Comparison of ENCODE assay signal across 25 mouse cellular contexts in the genomic region with DNA sequence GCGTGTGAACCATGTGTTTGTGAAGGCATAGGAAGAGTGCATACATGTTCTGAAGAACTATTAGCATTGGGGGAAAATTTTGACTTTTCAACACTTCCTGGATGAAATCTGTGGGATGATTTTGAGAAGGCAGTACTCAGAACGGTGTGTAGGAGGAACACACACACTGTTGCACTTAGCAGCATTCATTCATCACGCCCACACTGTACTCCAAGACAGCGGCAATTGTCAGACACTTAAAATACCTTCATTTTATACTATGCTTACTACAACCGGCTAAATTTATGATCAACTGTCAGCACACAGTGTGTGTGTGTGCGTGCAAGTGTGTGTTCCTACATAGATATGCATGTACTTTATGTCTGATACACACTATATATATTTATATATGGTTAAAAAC.
DNase-seq lines count a peak whose midpoint lies in the region; ATAC-seq and TF ChIP-seq lines count a peak whose summit lies in the region.
"Had no signal": no experiment of that assay in that cellular context is flagged by ENCODE, and none has a peak within 500 bp of the region (broad histone marks: within the 10 kb centered on the region; RNA-seq: fewer than 3 reads in every experiment).

No protein-coding gene starts in this region.

- H3K4me3 ChIP-seq in lung, adult 2 months (replicated peaks; ENCODE audit: extremely low read depth, low read depth, low read length) = no peak overlapping the region
- H3K4me3 ChIP-seq: embryonic facial prominence, embryonic 12.5 days; forebrain, embryonic 15.5 days; hindbrain, embryonic 12.5 days; neural tube, embryonic 15.5 days had no signal

- no peak for TF ChIP-seq POLR2A in lung, adult 2 months (IDR thresholded peaks at IDR 0.05; ENCODE audit: borderline replicate concordance, extremely low read depth, low read depth, low read length)

- no peak for DNase-seq in frontal cortex, postnatal 14 days (ENCODE audit: low spot score in 2 of 2)
- DNase-seq in right cerebral cortex, adult 2 months (ENCODE audit: low spot score in 2 of 2) = peak; percentile 62 to 70
- DNase-seq in right cerebral cortex, postnatal 14 days = no peak
- DNase-seq in left cerebral cortex, postnatal 25 days (ENCODE audit: low spot score in 2 of 2) = peak; percentile 42 to 80
- peak; percentile 64 for DNase-seq in telencephalon, adult 2 months (ENCODE audit: low read depth, low spot score)
- DNase-seq in lung, adult 2 months = no peak
- no peak for DNase-seq in heart, adult 9 months (ENCODE audit: low spot score in 2 of 2)
- DNase-seq: adrenal gland, adult 8-10 months; cerebellum, adult 9-11 months; embryo, embryonic 11 days; heart, postnatal 36 days; kidney, postnatal 14 days; liver; lung, embryonic 14.5 days; lung, postnatal 14 days; midbrain, embryonic 14.5 days; retina, postnatal 1 day; thymus, adult 2 months; thymus, postnatal 36 days had no signal

- H3K4me1 ChIP-seq in lung, adult 2 months (ENCODE audit: control insufficient read depth, insufficient read depth, low read length) = no peaks in the 10 kb centered on the region
- H3K4me1 ChIP-seq: embryonic facial prominence, embryonic 12.5 days; forebrain, embryonic 15.5 days; hindbrain, embryonic 12.5 days; neural tube, embryonic 15.5 days had no signal

- TF ChIP-seq CTCF in lung, adult 2 months (IDR thresholded peaks at IDR 0.05; ENCODE audit: insufficient read depth, low read length) = no peak

- peak; percentile 98 for ATAC-seq in frontal cortex, adult (ENCODE audit: low TSS enrichment)
- ATAC-seq: forebrain, embryonic 15.5 days; intestine, embryonic 16.5 days had no signal

- WGBS in lung, adult 2 months = 78% methylated on average over 6 of the region's 6 CpGs

- intact Hi-C loops in left cerebral cortex, postnatal 25 days (cut with DNase I) = loop anchor here (5.0 kb wide), 2 partner anchors 50 to 110 kb away; no protein-coding TSS in a partner anchor

Comparison
In these comparisons a context has a peak if more than half of its experiments do, and no peak if none do; other contexts are left out.
1. DNase-seq: peak in right cerebral cortex, adult 2 months (2 of 2), left cerebral cortex, postnatal 25 days (2 of 2) and telencephalon, adult 2 months (single experiment); none in frontal cortex, postnatal 14 days (0 of 2), right cerebral cortex, postnatal 14 days (single experiment), lung, adult 2 months (single experiment) and heart, adult 9 months (0 of 2).